Mouse (Mus musculus) megakaryocyte, embryonic 14.5 days (primary cell): ENCODE measurements around the gene Epo.

Experiments used
- FLI1 ChIP-seq: IDR thresholded peaks from 2 replicates; pipeline ENCODE4 v1.6.1; 2012; ENCODE audit warnings: low read length, inconsistent platforms, mixed read lengths
- GATA1 ChIP-seq: IDR thresholded peaks from 3 replicates; pipeline ENCODE4 v1.6.1; 2012; ENCODE audit warnings: mixed read lengths, low read length, inconsistent platforms, borderline replicate concordance

GRCm38 (mm10) chr5:137565744-137566143 is 32.7 kb upstream of the Epo start:
- TF ChIP-seq GATA1 (no peak), FLI1 (no peak)
